Mouse (Mus musculus) midbrain, embryonic 16.5 days (tissue): ENCODE data around the gene St6galnac6. TPM values are rescaled to one million over a fixed set of nuclear protein-coding genes. Genes with fewer than 3 reads are reported as not detected.

Experiments
- ATAC-seq: fragments of 200-750 bp; cut with Nextera tagmentation; 2 replicates; pipeline ENCODE4 v1.8.0; 2017; ENCODE audit warnings: moderate TSS enrichment
- H3K27ac ChIP-seq: fragments of 300-500 bp; sonication (generic); 2 replicates; pipeline ENCODE4 v1.5.1; 2014; ENCODE audit warnings: mild to moderate bottlenecking, low read length, mixed read lengths
- H3K27me3 ChIP-seq: fragments of 300-500 bp; sonication (generic); 2 replicates; pipeline ENCODE4 v1.6.1; 2014; ENCODE audit warnings: low read depth, low read length, mixed read lengths; ENCODE audit not compliant: control insufficient read depth, insufficient read depth
- H3K36me3 ChIP-seq: fragments of 300-500 bp; sonication (generic); 2 replicates; pipeline ENCODE4 v1.6.1; 2014; ENCODE audit warnings: mild to moderate bottlenecking, low read length, moderate library complexity, mixed read lengths; ENCODE audit not compliant: control insufficient read depth, insufficient read depth
- H3K4me1 ChIP-seq: fragments of 300-500 bp; sonication (generic); 2 replicates; pipeline ENCODE4 v1.6.1; 2014; ENCODE audit warnings: mild to moderate bottlenecking, low read length, mixed read lengths; ENCODE audit not compliant: control insufficient read depth, insufficient read depth
- H3K4me2 ChIP-seq: fragments of 300-500 bp; sonication (generic); 2 replicates; pipeline ENCODE4 v1.6.1; 2014; ENCODE audit warnings: mild to moderate bottlenecking, low read length, mixed read lengths
- H3K4me3 ChIP-seq: fragments of 300-500 bp; sonication (generic); 2 replicates; pipeline ENCODE4 v1.5.1; 2014; ENCODE audit warnings: low read depth, mild to moderate bottlenecking, low read length, moderate library complexity, mixed read lengths
- H3K9ac ChIP-seq: fragments of 300-500 bp; sonication (generic); 2 replicates; pipeline ENCODE4 v1.6.1; 2014; ENCODE audit warnings: low read depth, low read length, mixed read lengths
- H3K9me3 ChIP-seq: fragments of 300-500 bp; sonication (generic); replicated peaks from 2 replicates; pipeline ENCODE4 v1.6.1; 2014; ENCODE audit warnings: mild to moderate bottlenecking, low read length, mixed read lengths; ENCODE audit not compliant: control insufficient read depth, poor library complexity, severe bottlenecking
- WGBS: fragments of 180-500 bp; shearing (Covaris S2); extraction: QIAGEN DNeasy Blood & Tissue Kit; methylation state at CpG from one replicate; pipeline ENCODE4 v1.1.7; 2014; 5-methylcytosine and 5-hydroxymethylcytosine counted together
- microRNA counts: library from miRNA; unstranded; fragments of <30 nt; microRNA quantifications from one replicate; lab custom pipeline; 2016
- microRNA-seq: library from miRNA; unstranded; fragments of <30 nt; microRNA quantifications from one replicate; pipeline ENCODE4, GENCODE M21; 2017
- polyA plus RNA-seq: library from polyadenylated mRNA; unstranded; fragments of >200 nt; fragmentation: Nextera tagmentation; extraction: Ambion mirVana; gene quantifications from 2 replicates; pipeline ENCODE4 v1.2.1, GENCODE M21; 2015

St6galnac6 gene
- polyA plus RNA-seq, 1 experiment from 2014 or later, result 36.4 TPM

GRCm38 (mm10) chr2:32665853-32666252 lies 66.3 kb downstream of the St6galnac6 start:
- ATAC-seq, result no peak

GRCm38 (mm10) chr2:32667775-32668174 lies 68.3 kb downstream of the St6galnac6 start:
- no peak for ATAC-seq
- H3K27ac ChIP-seq, result peak overlapping the region; percentile 49; the same call in 1 of the 2 replicates
- 17% methylated on average over 11 of the region's 11 CpGs for WGBS

More at GRCm38 (mm10) chr2:32665853-32666252, 66.3 kb downstream of the St6galnac6 start:
- no peaks in the 10 kb centered on the region; the same call in 1 of the 2 replicates for H3K4me1 ChIP-seq
- H3K9ac ChIP-seq, result no peak overlapping the region
- H3K27ac ChIP-seq, result no peak overlapping the region
- 95% methylated on average over 6 of the region's 6 CpGs for WGBS
- H3K27me3 ChIP-seq, result no peaks in the 10 kb centered on the region
- H3K4me2 ChIP-seq, result no peak overlapping the region
- no peaks in the 10 kb centered on the region for H3K36me3 ChIP-seq
- H3K9me3 ChIP-seq, result no peaks in the 10 kb centered on the region
- H3K4me3 ChIP-seq, result no peak overlapping the region

GRCm38 (mm10) chr2:32668176-32668575 lies 68.7 kb downstream of the St6galnac6 start:
- Histone ChIP-seq H3K9ac (no peak overlapping the region), H3K36me3 (no peaks in the 10 kb centered on the region), H3K27ac (peak overlapping the region; percentile 49), H3K9me3 (no peaks in the 10 kb centered on the region), H3K4me1 (no peaks in the 10 kb centered on the region; the same call in 1 of the 2 replicates), H3K27me3 (no peaks in the 10 kb centered on the region), H3K4me2 (no peak overlapping the region), H3K4me3 (no peak overlapping the region)
- WGBS, result 56% methylated on average over 7 of the region's 7 CpGs
- ATAC-seq, result no peak

More at GRCm38 (mm10) chr2:32667775-32668174, 68.3 kb downstream of the St6galnac6 start:
- Histone ChIP-seq H3K36me3 (no peaks in the 10 kb centered on the region), H3K9ac (no peak overlapping the region), H3K4me2 (no peak overlapping the region), H3K4me1 (no peaks in the 10 kb centered on the region; the same call in 1 of the 2 replicates), H3K27me3 (no peaks in the 10 kb centered on the region), H3K4me3 (no peak overlapping the region), H3K9me3 (no peaks in the 10 kb centered on the region)

- H3K27me3 ChIP-seq, result no peaks in the 10 kb centered on the region
- 83% methylated on average over 3 of the region's 3 CpGs for WGBS
- ATAC-seq, result no peak
- H3K4me1 ChIP-seq, result no peaks in the 10 kb centered on the region; the same call in 1 of the 2 replicates
- H3K27ac ChIP-seq, result no peak overlapping the region
- H3K4me3 ChIP-seq, result no peak overlapping the region
- no peaks in the 10 kb centered on the region for H3K36me3 ChIP-seq
- H3K9ac ChIP-seq, result no peak overlapping the region
- H3K9me3 ChIP-seq, result no peaks in the 10 kb centered on the region
- no peak overlapping the region for H3K4me2 ChIP-seq
These were observed 70.4 kb downstream of the St6galnac6 start for GRCm38 (mm10) chr2:32669876-32670275.

MicroRNAs encoded within 50 kb of the gene (microRNA counts, 519-probe panel; counts per million panel counts)
- 870 counts per million, percentile 21 among the panel's probes with 10 or more counts for microRNA mmu-miR-1954 (lab: Ali Mortazavi, UCI)

Small RNA genes lying within 50 kb of the gene (microRNA-seq; reads per million reads assigned to microRNA genes)
- gene Mir1954, result not detected

Other genes starting within 250 kb of the St6galnac6 start
- 56.3 and 58.7 TPM in 2 replicates for gene Ciz1, start 247.4 kb upstream of the St6galnac6 start, polyA plus RNA-seq
- 55.1 and 66.3 TPM in 2 replicates for gene Dnm1, start 246.4 kb upstream of the St6galnac6 start, polyA plus RNA-seq
- gene 1110008P14Rik, start 217.8 kb upstream of the St6galnac6 start, polyA plus RNA-seq, result 117 and 132 TPM in 2 replicates
- 0.86 and 1.2 TPM in 2 replicates for gene Lcn2, start 211.5 kb upstream of the St6galnac6 start, polyA plus RNA-seq
- 50.7 and 51.4 TPM in 2 replicates for gene Ptges2, start 203.8 kb upstream of the St6galnac6 start, polyA plus RNA-seq
- 5.3 and 5.5 TPM in 2 replicates for gene Naif1, start 149.3 kb upstream of the St6galnac6 start, polyA plus RNA-seq
- gene Slc25a25, start 148.3 kb upstream of the St6galnac6 start, polyA plus RNA-seq, result 55.1 and 60.1 TPM in 2 replicates
- gene Fam102a, start 64.4 kb upstream of the St6galnac6 start, polyA plus RNA-seq, result 5.0 and 5.9 TPM in 2 replicates
- gene Dpm2, start 28.9 kb upstream of the St6galnac6 start, polyA plus RNA-seq, result 136 TPM in 2 replicates
- 14.5 and 17.1 TPM in 2 replicates for gene Pip5kl1, start 24.9 kb upstream of the St6galnac6 start, polyA plus RNA-seq
- 0.52 and 1.1 TPM in 2 replicates for gene 9430097D07Rik, start 24.0 kb upstream of the St6galnac6 start, polyA plus RNA-seq
- gene St6galnac4, start 12.6 kb upstream of the St6galnac6 start, polyA plus RNA-seq, result 33.4 and 39.0 TPM in 2 replicates
- 107 and 108 TPM in 2 replicates for gene Ak1, start 22.0 kb downstream of the St6galnac6 start, polyA plus RNA-seq
- 27.2 and 30.3 TPM in 2 replicates for gene Eng, start 46.9 kb downstream of the St6galnac6 start, polyA plus RNA-seq
- gene Fpgs, start 104.4 kb downstream of the St6galnac6 start, polyA plus RNA-seq, result 21.1 and 23.5 TPM in 2 replicates
- gene Cdk9, start 113.4 kb downstream of the St6galnac6 start, polyA plus RNA-seq, result 61.3 and 67.3 TPM in 2 replicates
- gene Sh2d3c, start 121.3 kb downstream of the St6galnac6 start, polyA plus RNA-seq, result 51.1 and 59.3 TPM in 2 replicates
- gene 6330409D20Rik, start 141.3 kb downstream of the St6galnac6 start, polyA plus RNA-seq, result 3.2 and 3.5 TPM in 2 replicates
- gene Tor2a, start 157.5 kb downstream of the St6galnac6 start, polyA plus RNA-seq, result 46.9 and 48.5 TPM in 2 replicates
- gene Ttc16, start 175.9 kb downstream of the St6galnac6 start, polyA plus RNA-seq, result 0.68 and 0.80 TPM in 2 replicates
- gene Ptrh1, start 176.1 kb downstream of the St6galnac6 start, polyA plus RNA-seq, result 4.9 and 5.0 TPM in 2 replicates
- 0.82 and 0.99 TPM in 2 replicates for gene Cfap157, start 184.7 kb downstream of the St6galnac6 start, polyA plus RNA-seq
- gene Stxbp1, start 247.5 kb downstream of the St6galnac6 start, polyA plus RNA-seq, result 340 and 389 TPM in 2 replicates